Mouse (Mus musculus) forebrain, embryonic 15.5 days (tissue): ENCODE results near the gene Gm45711. TPM values are rescaled to one million over a fixed set of nuclear protein-coding genes. Genes with fewer than 3 reads are reported as not detected.
"Not testable (repeated sequence)": the region's sequence is repeated elsewhere in the genome, so short reads cannot be mapped to it uniquely, and the experiment has no call there.

ENCODE experiments used
- ATAC-seq: fragments of 200-750 bp; cut with Nextera tagmentation; replicated peaks from 2 replicates; pipeline ENCODE4 v1.8.0; 2017; ENCODE audit warnings: mild to moderate bottlenecking, moderate TSS enrichment, moderate library complexity
- H3K27ac ChIP-seq: fragments of 300-500 bp; sonication (generic); replicated peaks from 2 replicates; pipeline ENCODE4 v1.5.1; 2015; ENCODE audit warnings: mild to moderate bottlenecking, inconsistent platforms
- H3K27me3 ChIP-seq: fragments of 300-500 bp; sonication (generic); 2 replicates; pipeline ENCODE4 v1.6.1; 2015; ENCODE audit warnings: inconsistent platforms
- H3K36me3 ChIP-seq: fragments of 300-500 bp; sonication (generic); 2 replicates; pipeline ENCODE4 v1.6.1; 2015; ENCODE audit warnings: mild to moderate bottlenecking, inconsistent platforms
- H3K4me1 ChIP-seq: fragments of 300-500 bp; sonication (generic); 2 replicates; pipeline ENCODE4 v1.6.1; 2015; ENCODE audit warnings: inconsistent platforms
- H3K4me2 ChIP-seq: fragments of 300-500 bp; sonication (generic); replicated peaks from 2 replicates; pipeline ENCODE4 v1.6.1; 2015; ENCODE audit warnings: mild to moderate bottlenecking, inconsistent platforms
- H3K4me3 ChIP-seq: fragments of 300-500 bp; sonication (generic); 2 replicates; pipeline ENCODE4 v1.5.1; 2015; ENCODE audit warnings: mild to moderate bottlenecking, inconsistent platforms
- H3K9ac ChIP-seq: fragments of 300-500 bp; sonication (generic); replicated peaks from 2 replicates; pipeline ENCODE4 v1.6.1; 2015; ENCODE audit warnings: mild to moderate bottlenecking, inconsistent platforms
- H3K9me3 ChIP-seq: fragments of 300-500 bp; sonication (generic); 2 replicates; pipeline ENCODE4 v1.6.1; 2016; ENCODE audit warnings: inconsistent platforms
- WGBS: fragments of 180-500 bp; shearing (Covaris S2); methylation state at CpG from one replicate; pipeline ENCODE4 v1.1.7; 2015; ENCODE audit warnings: mixed read lengths; 5-methylcytosine and 5-hydroxymethylcytosine counted together
- polyA plus RNA-seq: library from polyadenylated mRNA; unstranded; fragments of >200 nt; fragmentation: Nextera tagmentation; extraction: Ambion mirVana; gene quantifications from 2 replicates; pipeline ENCODE4 v1.2.1, GENCODE M21; 2015

Gm45711 gene
- polyA plus RNA-seq, 1 experiment from 2014 or later: not detected

DNA sequence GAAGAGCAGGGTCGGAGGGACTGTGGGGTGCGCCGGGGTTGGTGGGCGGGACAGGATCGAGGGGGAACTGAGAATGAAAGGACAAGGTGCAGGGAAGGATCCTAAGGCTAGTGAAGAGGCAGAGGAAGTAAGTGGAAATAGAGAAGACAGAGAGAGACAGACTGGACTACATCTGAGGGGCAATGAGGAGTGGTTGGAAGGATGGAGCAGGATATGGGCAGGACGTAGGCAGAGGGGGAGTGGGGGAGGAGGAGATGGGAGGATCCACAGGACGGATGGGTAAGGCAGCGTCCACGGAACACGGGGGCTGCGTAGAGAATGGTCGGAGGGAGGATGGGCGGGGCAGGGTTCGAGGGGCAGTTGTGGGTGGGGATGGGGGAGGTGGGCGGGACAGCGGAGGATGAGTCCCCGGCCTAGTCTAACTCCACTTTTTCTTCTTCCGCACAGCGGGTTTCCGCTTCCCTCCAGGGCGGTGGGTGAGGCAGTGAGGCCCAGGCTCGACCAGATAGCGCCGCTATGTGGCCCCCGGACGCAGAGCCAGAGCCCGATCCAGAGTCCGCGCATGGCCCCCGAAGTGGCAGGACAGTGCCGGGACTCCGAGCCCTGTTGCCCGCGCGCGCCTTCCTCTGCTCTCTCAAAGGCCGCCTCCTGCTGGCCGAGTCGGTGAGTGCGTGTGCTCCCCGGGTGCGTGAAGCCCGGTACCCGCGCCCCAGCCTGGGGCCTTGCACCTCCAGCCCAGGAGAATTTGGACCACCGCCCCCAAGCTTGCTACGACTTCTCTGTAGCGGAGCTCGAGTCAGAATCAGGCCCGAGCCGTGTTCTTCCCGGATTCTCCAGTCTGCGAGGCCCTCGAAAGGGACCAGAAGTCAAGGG, 30.6 kb upstream of the Gm45711 start:
- H3K4me2 ChIP-seq: peak overlapping the region; percentile 81
- H3K4me3 ChIP-seq: peak overlapping the region; percentile 61
- H3K27ac ChIP-seq: peak overlapping the region; percentile 51
- peak overlapping the region; percentile 56 for H3K9ac ChIP-seq
- WGBS: under 1% methylated on average over 46 of the region's 54 CpGs
- H3K36me3 ChIP-seq: no peaks in the 10 kb centered on the region
- peaks cover 16% of the 10 kb centered on the region for H3K4me1 ChIP-seq
- no peaks in the 10 kb centered on the region for H3K27me3 ChIP-seq
- H3K9me3 ChIP-seq: no peaks in the 10 kb centered on the region
- peak; percentile 76 for ATAC-seq

DNA sequence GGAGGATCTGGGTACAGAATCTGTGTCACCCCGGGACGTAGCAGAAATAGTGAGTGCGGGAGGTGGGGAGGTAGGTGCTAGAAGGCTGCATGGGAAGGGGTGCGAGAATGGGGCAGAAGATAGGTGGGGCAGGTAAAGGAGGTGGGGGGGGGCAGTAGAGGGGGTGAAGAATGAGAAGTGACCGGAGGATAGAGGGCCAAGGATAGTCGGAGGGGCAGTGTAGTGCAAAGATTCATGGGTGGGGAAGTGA, 30.0 kb upstream of the Gm45711 start:
- H3K9me3 ChIP-seq: no peaks in the 10 kb centered on the region
- H3K27ac ChIP-seq: 0 out of 2 replicates have a peak overlapping the region, but pooled peaks have one; percentile 19
- WGBS: 4% methylated on average over 6 of the region's 6 CpGs
- H3K9ac ChIP-seq: peak overlapping the region; percentile 56
- peak; percentile 8 for ATAC-seq
- no peaks in the 10 kb centered on the region for H3K27me3 ChIP-seq
- H3K4me3 ChIP-seq: peak overlapping the region; percentile 61
- peak overlapping the region; percentile 81 for H3K4me2 ChIP-seq
- H3K4me1 ChIP-seq: peaks cover 16% of the 10 kb centered on the region
- no peaks in the 10 kb centered on the region for H3K36me3 ChIP-seq

DNA sequence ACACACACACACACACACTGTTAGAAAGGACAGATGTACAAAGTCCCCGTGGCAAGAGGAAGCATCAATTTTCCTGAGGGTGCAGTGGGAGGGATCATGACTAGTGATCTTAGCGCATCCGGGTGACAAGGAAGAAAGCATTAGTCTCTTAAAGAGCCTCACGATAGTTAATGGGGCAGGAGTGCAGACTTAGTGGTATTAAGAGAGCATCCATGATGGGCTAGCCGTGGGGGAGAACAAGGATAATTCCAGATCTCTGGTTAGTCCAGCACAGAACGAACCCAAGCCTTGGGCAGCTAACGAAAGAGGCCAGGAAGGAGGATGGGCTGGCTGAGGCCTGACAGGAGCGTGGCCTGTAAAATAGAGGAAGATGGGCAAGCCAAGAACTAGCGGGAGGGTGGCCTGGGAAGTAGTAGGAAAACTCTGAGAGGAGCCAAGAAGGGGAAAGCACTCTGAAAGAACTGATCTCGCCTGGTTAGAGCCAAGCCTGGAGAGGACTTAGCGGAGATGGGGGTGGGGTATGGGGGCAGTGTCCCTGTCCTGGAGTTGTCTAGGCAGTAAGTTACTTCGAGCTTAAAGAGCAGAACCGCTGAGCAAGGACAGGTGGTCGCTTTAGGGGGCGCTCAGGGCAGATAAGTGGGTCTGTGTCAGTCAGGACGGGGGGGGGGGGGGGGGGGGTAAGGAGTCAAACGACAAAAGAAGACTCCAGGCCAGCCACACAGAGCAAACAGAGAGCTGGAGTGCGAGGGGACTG, 29.5 kb upstream of the Gm45711 start, which contains the start of gene Cmtm3:
Cmtm3 (plus strand) TSS at position 182 of the 754 bp plus-strand sequence.
- Histone ChIP-seq H3K27ac (0 out of 2 replicates have a peak within 1 kb of the TSS, but pooled peaks have one; percentile 19), H3K4me3 (peak within 1 kb of the TSS; percentile 61), H3K9me3 (no peaks in the 10 kb centered on the region), H3K4me1 (peaks cover 16% of the 10 kb centered on the region), H3K4me2 (peak within 1 kb of the TSS; percentile 81), H3K9ac (peak within 1 kb of the TSS; percentile 56), H3K27me3 (no peaks in the 10 kb centered on the region), H3K36me3 (no peaks in the 10 kb centered on the region)
- no peak for ATAC-seq
- WGBS: 14% methylated on average over 18 of the region's 18 CpGs

DNA sequence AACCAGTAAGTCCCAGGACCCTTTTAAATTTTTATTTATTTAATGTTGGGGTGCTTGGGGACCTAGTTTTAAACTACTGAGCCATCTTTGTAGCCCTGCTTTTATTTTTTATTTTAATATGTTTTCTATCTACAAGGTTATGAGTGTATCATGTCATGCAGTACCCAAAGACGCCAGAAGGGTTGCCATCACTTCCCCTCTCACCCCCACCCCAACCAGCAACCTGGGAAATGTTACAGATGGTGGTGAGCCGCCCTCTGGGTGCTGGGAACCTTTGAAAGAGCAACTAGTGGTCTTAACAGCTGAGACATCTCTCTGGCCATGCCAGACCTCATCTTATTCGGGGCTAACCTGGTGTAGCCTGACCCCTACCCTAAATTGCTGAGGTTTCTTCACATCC, 28.0 kb upstream of the Gm45711 start:
- H3K27ac ChIP-seq: no peak overlapping the region
- no peaks in the 10 kb centered on the region for H3K9me3 ChIP-seq
- H3K9ac ChIP-seq: no peak overlapping the region
- WGBS: 46% methylated on average over 3 of the region's 3 CpGs
- no peaks in the 10 kb centered on the region for H3K36me3 ChIP-seq
- peaks cover 16% of the 10 kb centered on the region for H3K4me1 ChIP-seq
- no peak overlapping the region for H3K4me2 ChIP-seq
- no peak for ATAC-seq
- H3K27me3 ChIP-seq: no peaks in the 10 kb centered on the region
- no peak overlapping the region for H3K4me3 ChIP-seq

DNA sequence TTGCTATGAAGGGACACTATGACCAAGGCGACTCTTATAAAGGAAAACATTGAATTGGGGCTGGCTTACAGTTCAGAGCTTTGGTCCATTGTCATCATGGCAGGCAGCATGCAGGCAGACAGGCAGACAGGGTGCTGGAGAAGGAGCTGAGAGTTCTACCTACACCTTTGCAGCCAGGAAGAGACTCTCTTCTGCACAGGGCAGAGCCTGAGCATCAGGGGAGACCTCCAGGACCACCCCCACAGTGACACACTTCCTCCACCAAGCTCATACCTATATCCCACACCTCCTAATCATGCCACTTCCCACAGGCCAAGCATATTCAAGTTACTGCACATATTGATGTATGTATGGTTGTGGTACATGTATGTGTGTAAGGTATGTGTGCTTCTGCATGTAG, 26.9 kb upstream of the Gm45711 start:
- peaks cover 16% of the 10 kb centered on the region for H3K4me1 ChIP-seq
- no peak overlapping the region for H3K9ac ChIP-seq
- H3K36me3 ChIP-seq: no peaks in the 10 kb centered on the region
- no peaks in the 10 kb centered on the region for H3K27me3 ChIP-seq
- no peak overlapping the region for H3K4me2 ChIP-seq
- 91% methylated on average over 1 of the region's 1 CpGs for WGBS
- H3K4me3 ChIP-seq: no peak overlapping the region
- H3K27ac ChIP-seq: no peak overlapping the region
- no peak for ATAC-seq
- no peaks in the 10 kb centered on the region for H3K9me3 ChIP-seq

DNA sequence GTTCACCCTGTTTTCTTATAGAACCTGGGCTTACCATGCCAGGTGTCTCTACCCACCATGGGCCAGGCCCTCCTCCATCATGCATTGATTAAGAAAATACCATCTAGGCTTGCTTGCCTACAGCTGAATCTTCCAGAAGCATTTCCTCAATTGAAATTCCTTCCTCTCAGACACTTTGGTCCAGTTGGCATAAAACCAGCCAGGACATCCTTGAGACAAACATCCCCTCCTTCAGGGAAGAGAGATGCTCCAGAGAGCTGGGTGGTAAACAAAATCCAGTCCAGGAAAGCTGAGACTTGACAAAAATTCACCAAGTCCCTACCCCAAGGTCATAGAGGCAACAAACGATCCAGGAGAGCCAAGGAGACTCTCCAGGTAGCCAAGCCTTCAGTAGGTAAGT, 24.3 kb upstream of the Gm45711 start:
- H3K27ac ChIP-seq: no peak overlapping the region
- WGBS: 76% methylated on average over 1 of the region's 1 CpGs
- no peak overlapping the region for H3K4me2 ChIP-seq
- no peak for ATAC-seq
- H3K27me3 ChIP-seq: no peaks in the 10 kb centered on the region
- H3K4me3 ChIP-seq: no peak overlapping the region
- no peak overlapping the region for H3K9ac ChIP-seq
- no peaks in the 10 kb centered on the region for H3K9me3 ChIP-seq
- H3K36me3 ChIP-seq: no peaks in the 10 kb centered on the region
- H3K4me1 ChIP-seq: no peaks in the 10 kb centered on the region

DNA sequence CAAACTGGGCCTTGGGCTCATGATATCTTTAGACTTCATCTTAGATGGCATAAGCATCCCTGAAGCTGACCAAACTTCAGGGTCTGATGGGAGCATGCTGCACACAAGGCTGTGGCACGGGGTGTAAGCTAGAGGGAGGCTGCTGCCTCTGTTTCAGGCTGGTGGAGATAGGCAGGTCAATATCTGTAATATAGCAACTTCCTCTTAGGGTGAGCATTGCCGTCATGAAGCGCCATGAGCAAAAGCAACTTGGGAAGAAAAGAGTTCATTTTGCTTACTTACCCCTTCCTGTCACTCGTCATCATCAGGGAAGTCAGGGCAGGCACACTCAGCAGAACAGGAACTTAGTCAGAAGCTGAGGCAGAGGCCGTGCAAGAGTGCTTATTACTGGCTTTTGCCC, 23.9 kb upstream of the Gm45711 start:
- Histone ChIP-seq H3K4me2 (no peak overlapping the region), H3K9me3 (no peaks in the 10 kb centered on the region), H3K4me1 (no peaks in the 10 kb centered on the region), H3K27ac (no peak overlapping the region), H3K4me3 (no peak overlapping the region), H3K36me3 (no peaks in the 10 kb centered on the region), H3K9ac (no peak overlapping the region), H3K27me3 (no peaks in the 10 kb centered on the region)
- WGBS: 79% methylated on average over 5 of the region's 5 CpGs
- no peak for ATAC-seq

DNA sequence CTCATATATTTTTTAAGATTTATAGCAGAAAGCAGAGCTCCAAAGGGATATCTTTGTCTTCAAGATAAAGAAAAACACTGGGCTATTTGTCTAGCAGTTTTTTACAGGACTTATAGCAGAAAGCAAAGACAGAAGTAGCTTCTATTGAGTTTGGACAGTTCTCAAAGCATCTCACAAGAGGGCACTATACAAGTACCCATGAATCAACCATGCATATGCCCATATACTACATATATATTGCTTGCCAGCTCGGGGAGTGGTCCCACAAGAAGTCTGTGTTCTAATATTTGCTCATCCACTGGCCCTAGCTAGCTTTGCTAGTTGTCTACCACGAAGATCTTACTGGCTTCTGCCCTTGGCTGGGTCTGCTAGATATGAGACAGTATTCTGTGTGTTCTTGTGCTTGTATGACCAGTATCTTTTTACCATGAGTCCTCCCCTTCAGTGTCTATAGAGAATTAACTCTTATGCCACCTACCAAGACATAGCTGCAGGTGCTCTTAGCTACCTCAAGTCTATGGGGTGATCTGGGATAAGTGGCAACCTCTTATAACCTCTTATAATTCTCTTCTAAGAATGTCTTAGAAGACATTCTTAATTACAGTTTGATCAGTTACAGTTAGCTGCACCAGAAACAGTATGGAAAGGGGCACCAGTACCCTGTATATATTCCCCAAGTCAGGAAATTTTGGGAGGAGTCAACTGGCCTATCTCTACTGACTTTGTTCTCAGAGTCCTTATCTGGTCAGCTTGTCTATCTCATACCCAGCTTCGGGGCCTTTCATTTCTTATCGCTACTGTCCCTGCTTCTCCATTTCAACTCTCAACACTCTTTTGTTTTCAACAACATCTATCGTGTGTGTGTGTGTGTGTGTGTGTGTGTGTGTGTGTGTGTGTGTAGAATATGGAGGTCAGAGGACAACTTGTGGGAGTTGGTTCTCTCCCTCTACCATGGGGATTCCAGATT, 23.1 kb upstream of the Gm45711 start:
- Histone ChIP-seq H3K9ac (no peak overlapping the region), H3K4me3 (no peak overlapping the region), H3K36me3 (no peaks in the 10 kb centered on the region), H3K27me3 (no peaks in the 10 kb centered on the region), H3K9me3 (no peaks in the 10 kb centered on the region), H3K27ac (no peak overlapping the region), H3K4me2 (no peak overlapping the region), H3K4me1 (no peaks in the 10 kb centered on the region)
- ATAC-seq: no peak
- WGBS: 77% methylated on average over 5 of the region's 5 CpGs

DNA sequence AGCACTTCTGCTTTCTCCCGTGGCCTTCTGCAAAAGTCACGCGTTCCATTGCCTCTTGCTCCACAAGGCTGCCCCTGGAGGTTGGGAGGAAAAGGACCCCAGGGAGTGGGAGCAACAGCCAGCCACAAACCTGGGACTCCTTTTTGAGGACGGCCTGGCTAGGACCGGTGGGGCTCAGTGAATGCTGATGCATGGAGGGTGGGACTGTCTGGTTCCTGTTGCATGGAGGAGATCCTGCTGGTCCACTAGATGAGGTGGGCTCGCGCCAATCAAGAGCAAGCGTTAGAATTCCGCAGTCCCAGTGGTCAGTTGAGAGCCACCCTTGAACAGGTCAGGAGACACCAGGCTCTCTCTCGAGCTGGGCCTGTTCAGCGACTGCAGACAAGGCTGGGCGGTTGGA, 12.0 kb upstream of the Gm45711 start, which contains the start of gene Cmtm2b:
Cmtm2b (plus strand) TSS at position 301 of the 400 bp plus-strand sequence.
- 91% methylated on average over 12 of the region's 12 CpGs for WGBS
- H3K9ac ChIP-seq, ATAC-seq, H3K9me3 ChIP-seq, H3K4me2 ChIP-seq, H3K4me3 ChIP-seq, H3K27me3 ChIP-seq, H3K36me3 ChIP-seq, H3K4me1 ChIP-seq, H3K27ac ChIP-seq: not testable (repeated sequence)

DNA sequence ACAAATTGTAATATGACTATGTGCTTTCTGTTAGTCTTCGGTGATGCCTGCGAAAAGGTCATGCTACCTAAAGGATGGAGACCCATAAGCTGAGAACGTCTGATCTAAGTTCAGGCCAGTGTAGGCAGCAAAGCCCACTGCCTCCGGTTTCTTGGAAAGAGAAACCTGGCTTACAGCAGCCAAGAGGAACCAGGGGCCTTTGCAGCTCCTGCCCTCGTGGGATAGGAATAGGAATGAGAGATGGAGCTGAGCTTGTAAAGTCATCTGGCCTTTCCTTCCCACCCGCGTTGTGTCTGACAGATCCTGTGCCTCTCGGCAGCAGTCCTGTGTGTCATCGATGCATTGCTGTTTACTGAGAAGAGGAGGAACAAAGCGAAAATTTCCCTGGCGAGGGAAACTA, 11.4 kb upstream of the Gm45711 start, which contains the start of gene Gm11020:
Gm11020 (plus strand) TSS at position 301 of the 400 bp plus-strand sequence.
- H3K9ac ChIP-seq, H3K27me3 ChIP-seq, H3K4me3 ChIP-seq, H3K4me2 ChIP-seq, H3K27ac ChIP-seq, H3K36me3 ChIP-seq, H3K4me1 ChIP-seq, ATAC-seq, H3K9me3 ChIP-seq: not testable (repeated sequence)
- WGBS: 84% methylated on average over 9 of the region's 11 CpGs

DNA sequence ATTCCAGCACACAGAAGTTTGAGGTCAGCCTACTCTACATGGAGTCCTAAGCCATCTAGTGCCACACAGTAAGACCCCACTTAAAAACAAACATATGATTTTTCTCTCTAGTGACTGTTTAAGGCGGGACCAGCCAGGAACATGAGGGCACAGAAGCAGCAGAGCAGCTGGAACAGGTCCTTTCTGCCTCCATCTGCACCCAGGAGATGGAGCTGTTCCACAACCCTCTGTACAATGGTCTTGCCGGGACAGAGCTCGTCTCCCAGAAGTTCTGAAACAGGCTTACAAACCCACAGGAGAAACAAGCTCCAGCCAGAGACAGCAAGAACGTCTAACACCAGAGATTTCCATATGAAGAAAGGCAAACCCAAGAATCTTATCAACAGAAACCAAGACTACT, 3.4 kb upstream of the Gm45711 start:
- Histone ChIP-seq H3K9ac (no peak overlapping the region), H3K4me3 (no peak overlapping the region), H3K27ac (no peak overlapping the region), H3K9me3 (no peaks in the 10 kb centered on the region), H3K36me3 (no peaks in the 10 kb centered on the region), H3K4me2 (no peak overlapping the region), H3K27me3 (no peaks in the 10 kb centered on the region), H3K4me1 (no peaks in the 10 kb centered on the region)
- WGBS: 70% methylated on average over 4 of the region's 4 CpGs
- ATAC-seq: no peak
